Mouse (Mus musculus): ENCODE results near the gene Crabp2.

Crabp2 gene

GRCm38 (mm10) chr3:87987633-87988032, 39.2 kb downstream of the Crabp2 start:
- DNase-seq = no peak

GRCm38 (mm10) chr3:87988068-87988467, 39.6 kb downstream of the Crabp2 start:
- no peak for DNase-seq

- no peak for DNase-seq
These were observed 41.5 kb downstream of the Crabp2 start for GRCm38 (mm10) chr3:87989935-87990334.

GRCm38 (mm10) chr3:87993436-87993835, 45.0 kb downstream of the Crabp2 start:
- no peak for DNase-seq

- no peak for DNase-seq
These were observed 46.9 kb downstream of the Crabp2 start for GRCm38 (mm10) chr3:87995331-87995730.

- DNase-seq = no peak
These were observed 47.9 kb downstream of the Crabp2 start for GRCm38 (mm10) chr3:87996401-87996800.

GRCm38 (mm10) chr3:87996971-87997614, 48.6 kb downstream of the Crabp2 start:
- no peak for DNase-seq

GRCm38 (mm10) chr3:87998747-87999146, 50.3 kb downstream of the Crabp2 start:
- DNase-seq = no peak

GRCm38 (mm10) chr3:87999243-87999895, 50.9 kb downstream of the Crabp2 start:
- DNase-seq = no peak

GRCm38 (mm10) chr3:88000181-88000580, 51.7 kb downstream of the Crabp2 start, which contains the start of gene Bcan:
Bcan (minus strand) TSS chr3:88000230.
- no peak for DNase-seq

- DNase-seq = no peak
These were observed 52.5 kb downstream of the Crabp2 start for GRCm38 (mm10) chr3:88000816-88001595.

GRCm38 (mm10) chr3:88002291-88002976, 54.0 kb downstream of the Crabp2 start:
- no peak for DNase-seq
